Mouse (Mus musculus): Measurements from ENCODE around the gene Bnc1.

- TF ChIP-seq HCFC1 (IDR thresholded peaks at IDR 0.05; ENCODE audit: borderline replicate concordance, insufficient read depth, low read length) (no peak), MAFK (IDR thresholded peaks at IDR 0.05; ENCODE audit: insufficient read depth, low read depth, low read length) (no peak), ZNF384 (IDR thresholded peaks at IDR 0.05; ENCODE audit: low read depth, low read length) (no peak)
Observed at GRCm38 (mm10) chr7:81968451-81968850, 23.6 kb downstream of the Bnc1 start.

All from ES-E14 (cell line).